Mouse (Mus musculus) ES-E14 (cell line): Measurements from ENCODE around the gene Tmcc1.

Experiments
- CHD2 ChIP-seq: IDR thresholded peaks from 2 replicates; pipeline ENCODE4 v1.6.1; 2014; ENCODE audit warnings: mild to moderate bottlenecking, low read depth, low read length, inconsistent platforms
- HCFC1 ChIP-seq: IDR thresholded peaks from 2 replicates; pipeline ENCODE4 v1.6.1; 2012; ENCODE audit warnings: low read length, inconsistent platforms, borderline replicate concordance; ENCODE audit not compliant: insufficient read depth
- MAFK ChIP-seq: IDR thresholded peaks from 2 replicates; pipeline ENCODE4 v1.6.1; 2014; ENCODE audit warnings: mild to moderate bottlenecking, low read depth, low read length, inconsistent platforms; ENCODE audit not compliant: insufficient read depth
- ZNF384 ChIP-seq: IDR thresholded peaks from 2 replicates; pipeline ENCODE4 v1.6.1; 2012; ENCODE audit warnings: low read depth, low read length, inconsistent platforms

- TF ChIP-seq HCFC1 (no peak), MAFK (no peak), CHD2 (no peak), ZNF384 (no peak)
Observed at GRCm38 (mm10) chr6:115989032-115989431, 204.3 kb downstream of the Tmcc1 start.
